Mouse (Mus musculus): ENCODE results near the gene Nol6. TPM values are rescaled to one million over a fixed set of nuclear protein-coding genes. Genes with fewer than 3 reads are reported as not detected.
"Not testable (repeated sequence)": the region's sequence is repeated elsewhere in the genome, so short reads cannot be mapped to it uniquely, and the experiment has no call there.

Nol6 gene
- polyA plus RNA-seq, 1 experiment from 2014 or later, result 34.5 TPM

DNA sequence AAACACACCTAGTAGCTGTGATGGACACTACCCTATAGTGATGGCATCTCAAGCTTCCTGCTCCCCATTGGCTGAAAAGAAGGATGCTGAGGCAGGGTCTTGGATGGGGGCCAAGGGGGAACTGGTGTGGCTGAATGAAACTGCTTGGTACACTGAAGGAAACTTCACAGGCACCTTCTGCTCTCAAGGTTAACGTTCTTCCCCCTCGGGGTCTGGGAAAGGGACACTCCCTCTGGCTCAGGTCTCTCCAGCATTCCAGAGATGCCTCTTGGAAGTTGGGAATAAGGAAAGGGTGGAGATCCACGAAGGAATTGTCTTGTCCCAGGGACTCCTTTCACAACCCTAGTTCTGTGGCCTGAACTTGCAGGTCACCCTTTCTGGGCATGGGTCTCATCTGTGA is 32.9 kb downstream of the Nol6 start:
- no peak for DNase-seq (ENCODE audit: low spot score)

DNA sequence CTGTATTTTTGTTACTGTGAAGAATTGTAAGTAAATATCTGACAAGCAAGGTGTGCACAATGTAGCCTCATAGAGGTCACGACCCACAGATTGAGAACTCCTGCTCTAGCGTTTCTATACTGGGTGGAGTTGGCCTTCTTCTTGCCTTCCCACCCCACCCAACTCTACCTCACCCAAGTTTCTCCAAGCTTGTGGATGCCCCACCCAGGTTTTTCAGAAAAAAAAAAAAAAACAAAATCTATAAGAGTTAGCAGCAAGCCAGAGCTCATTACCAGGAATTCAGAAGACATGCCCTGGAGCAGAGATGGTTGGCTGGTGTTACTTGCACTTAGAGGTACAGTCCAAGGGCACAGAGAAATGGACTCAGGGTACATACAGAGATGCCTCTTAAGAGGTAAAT is 34.5 kb downstream of the Nol6 start:
- WGBS, result 67% methylated on average over 2 of the region's 2 CpGs

More for the DNA sequence above, 32.9 kb downstream of the Nol6 start:
- Histone ChIP-seq H3K9me3 (no peaks in the 10 kb centered on the region), H3K36me3 (replicated peaks) (no peaks in the 10 kb centered on the region), H3K4me1 (peaks cover 25% of the 10 kb centered on the region), H3K27ac (replicated peaks) (no peak overlapping the region), H3K27me3 (replicated peaks; ENCODE audit: low read depth, poor library complexity, severe bottlenecking) (peaks cover 20% of the 10 kb centered on the region), H3K4me3 (no peak overlapping the region)
- WGBS, result 57% methylated on average over 3 of the region's 3 CpGs

DNA sequence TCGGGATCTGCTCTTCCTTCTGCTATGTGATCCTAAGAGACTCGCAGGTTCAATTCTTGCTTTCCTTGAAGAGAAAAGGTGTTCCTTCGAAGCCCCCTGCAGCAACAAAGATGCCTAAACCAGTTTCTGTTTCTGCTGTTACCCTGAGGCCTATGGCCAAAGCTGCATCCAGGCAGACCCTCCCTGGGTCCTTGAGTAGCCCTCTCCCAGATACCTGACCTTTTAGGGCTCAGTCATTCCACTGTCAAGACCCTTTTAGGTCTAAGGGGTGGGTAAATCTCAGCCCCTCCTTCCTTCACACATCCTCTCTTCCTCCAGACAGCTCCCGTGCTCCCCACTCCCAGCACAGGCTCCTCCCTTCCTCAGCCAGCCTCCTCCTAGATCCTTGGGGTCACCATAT is 35.1 kb downstream of the Nol6 start:
- Histone ChIP-seq H3K4me3 (no peak overlapping the region), H3K27ac (replicated peaks) (no peak overlapping the region)

More for the DNA sequence above, 34.5 kb downstream of the Nol6 start:
- peaks cover 15% of the 10 kb centered on the region for H3K4me1 ChIP-seq
- H3K36me3 ChIP-seq (replicated peaks), result no peaks in the 10 kb centered on the region
- H3K4me3 ChIP-seq, result no peak overlapping the region
- 0 out of 2 replicates have a peak, but pooled peaks cover 5% of the 10 kb centered on the region for H3K27me3 ChIP-seq (replicated peaks; ENCODE audit: low read depth, poor library complexity, severe bottlenecking)
- no peaks in the 10 kb centered on the region for H3K9me3 ChIP-seq
- DNase-seq (ENCODE audit: low spot score), result no peak
- H3K27ac ChIP-seq (replicated peaks), result 0 out of 2 replicates have a peak overlapping the region, but pooled peaks have one; percentile 1

DNA sequence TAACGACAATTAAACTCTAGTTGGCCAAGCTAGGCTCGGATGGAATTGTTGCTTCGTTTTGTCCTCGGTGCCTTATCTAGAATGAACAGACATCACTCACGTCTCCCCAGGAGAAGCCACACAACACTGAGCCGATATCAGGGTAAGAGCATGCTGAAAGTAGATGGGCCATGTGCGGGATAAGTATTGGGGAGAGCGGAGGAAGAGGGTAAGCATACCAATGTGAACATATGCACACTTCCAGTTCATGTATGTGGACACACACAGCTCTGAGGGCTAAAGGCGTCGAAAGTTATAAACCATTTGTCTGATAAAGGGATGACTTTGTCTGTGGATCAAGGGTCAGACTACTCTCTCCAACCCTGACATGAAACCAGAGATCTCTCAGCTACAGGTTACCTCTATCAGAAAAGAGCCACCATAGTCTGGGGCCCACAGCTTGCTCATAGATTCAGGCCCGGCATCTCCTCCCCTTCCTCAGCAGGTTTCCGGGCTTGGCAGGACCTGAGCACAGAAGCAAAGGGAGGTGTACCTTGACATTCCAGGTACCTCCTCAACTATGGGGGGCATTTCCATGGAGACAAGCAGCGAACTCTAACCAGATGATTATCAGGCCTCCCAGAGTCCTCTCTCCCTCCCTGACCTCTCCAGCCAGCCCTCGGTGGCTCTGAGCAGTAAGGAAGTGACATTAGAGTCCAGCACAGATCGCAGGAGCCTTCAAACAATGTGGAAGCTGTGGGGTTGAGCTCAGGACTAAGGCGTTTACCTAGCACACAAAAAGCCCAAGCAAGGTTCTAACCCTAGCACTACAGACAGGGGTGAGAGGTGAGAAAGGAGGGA is 36.6 kb downstream of the Nol6 start:
- no peak for DNase-seq (ENCODE audit: low spot score)
- H3K36me3 ChIP-seq (replicated peaks), result no peaks in the 10 kb centered on the region
- H3K9me3 ChIP-seq, result no peaks in the 10 kb centered on the region
- H3K27ac ChIP-seq (replicated peaks), result no peak overlapping the region
- no peak overlapping the region for H3K4me3 ChIP-seq
- peaks cover 15% of the 10 kb centered on the region for H3K4me1 ChIP-seq
- WGBS, result 87% methylated on average over 16 of the region's 16 CpGs
- H3K27me3 ChIP-seq (replicated peaks; ENCODE audit: low read depth, poor library complexity, severe bottlenecking), result no peaks in the 10 kb centered on the region

More for the DNA sequence above, 35.1 kb downstream of the Nol6 start:
- DNase-seq (ENCODE audit: low spot score), result no peak
- H3K36me3 ChIP-seq (replicated peaks), result no peaks in the 10 kb centered on the region
- H3K4me1 ChIP-seq, result peaks cover 15% of the 10 kb centered on the region
- H3K9me3 ChIP-seq, result no peaks in the 10 kb centered on the region
- 85% methylated on average over 4 of the region's 4 CpGs for WGBS
- no peaks in the 10 kb centered on the region for H3K27me3 ChIP-seq (replicated peaks; ENCODE audit: low read depth, poor library complexity, severe bottlenecking)

DNA sequence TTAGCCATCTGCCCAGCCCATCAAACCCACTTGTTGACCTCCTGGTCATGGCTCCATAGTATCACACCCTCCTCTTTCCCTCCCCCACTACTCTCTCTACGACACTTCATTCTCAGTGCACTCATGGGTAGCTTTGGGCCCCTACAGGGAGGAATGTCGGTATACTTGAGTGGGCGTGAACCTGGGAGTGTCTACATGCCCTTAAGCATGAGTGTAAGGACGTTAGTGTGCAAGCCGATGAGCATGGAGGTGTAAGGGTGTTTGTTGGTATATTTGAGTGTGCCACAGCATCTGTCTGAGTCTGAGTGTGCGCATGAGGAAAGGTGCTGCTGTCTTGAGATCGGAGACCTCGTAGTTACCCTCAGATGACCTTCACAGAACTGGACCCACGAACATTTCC is 37.3 kb downstream of the Nol6 start:
- no peaks in the 10 kb centered on the region for H3K27me3 ChIP-seq (replicated peaks; ENCODE audit: low read depth, poor library complexity, severe bottlenecking)
- 81% methylated on average over 9 of the region's 9 CpGs for WGBS
- no peak overlapping the region for H3K27ac ChIP-seq (replicated peaks)
- no peak overlapping the region for H3K4me3 ChIP-seq
- H3K9me3 ChIP-seq, result no peaks in the 10 kb centered on the region
- DNase-seq (ENCODE audit: low spot score), result no peak
- H3K36me3 ChIP-seq (replicated peaks), result no peaks in the 10 kb centered on the region
- peaks cover 15% of the 10 kb centered on the region for H3K4me1 ChIP-seq

DNA sequence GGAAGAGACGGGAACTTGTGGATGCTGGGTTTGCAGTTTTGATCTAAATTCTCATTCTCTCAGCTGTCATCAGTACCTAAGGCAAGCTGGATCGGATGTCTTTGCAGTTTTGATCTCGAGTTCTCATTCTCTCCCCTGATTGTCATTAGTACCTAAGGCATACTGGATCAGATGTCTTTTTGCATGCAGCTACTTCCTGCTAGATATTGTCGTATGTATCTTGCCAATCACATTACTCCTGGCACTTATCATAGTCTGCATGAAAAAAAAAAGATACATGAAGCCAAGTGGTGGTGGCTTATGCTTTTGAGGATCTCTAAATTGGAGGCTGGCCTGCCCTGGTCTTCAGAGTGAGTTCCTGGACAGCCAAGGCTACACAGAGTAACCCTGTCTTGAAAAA is 39.4 kb downstream of the Nol6 start:
- no peak overlapping the region for H3K4me3 ChIP-seq
- WGBS, result 84% methylated on average over 4 of the region's 4 CpGs
- DNase-seq (ENCODE audit: low spot score), result no peak
- H3K36me3 ChIP-seq (replicated peaks), result no peaks in the 10 kb centered on the region
- H3K27me3 ChIP-seq (replicated peaks; ENCODE audit: low read depth, poor library complexity, severe bottlenecking), result no peaks in the 10 kb centered on the region
- H3K9me3 ChIP-seq, result no peaks in the 10 kb centered on the region
- no peak overlapping the region for H3K27ac ChIP-seq (replicated peaks)
- H3K4me1 ChIP-seq, result peaks cover under 1% of the 10 kb centered on the region; the same call in 1 of the 2 replicates

DNA sequence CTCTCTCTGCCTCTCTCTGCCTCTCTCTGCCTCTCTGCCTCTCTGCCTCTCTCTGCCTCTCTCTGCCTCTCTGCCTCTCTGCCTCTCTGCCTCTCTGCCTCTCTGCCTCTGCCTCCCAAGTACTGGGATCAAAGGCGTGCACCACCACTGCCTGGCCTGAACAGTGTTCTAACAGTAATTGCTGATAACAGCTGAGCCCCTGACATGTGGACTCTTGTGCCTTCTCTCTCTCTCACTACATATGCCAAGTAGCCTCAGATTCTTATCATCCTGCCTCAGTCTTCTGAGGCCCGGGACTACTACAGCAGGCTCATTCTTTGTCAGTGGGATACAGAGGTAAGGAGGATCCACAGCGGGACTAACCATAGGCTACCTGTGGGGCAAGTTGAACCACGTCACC is 41.5 kb downstream of the Nol6 start:
- H3K27me3 ChIP-seq (replicated peaks; ENCODE audit: low read depth, poor library complexity, severe bottlenecking); H3K4me3 ChIP-seq; H3K36me3 ChIP-seq (replicated peaks); H3K9me3 ChIP-seq; H3K27ac ChIP-seq (replicated peaks); DNase-seq (ENCODE audit: low spot score); H3K4me1 ChIP-seq: not testable (repeated sequence)
- 75% methylated on average over 4 of the region's 4 CpGs for WGBS

DNA sequence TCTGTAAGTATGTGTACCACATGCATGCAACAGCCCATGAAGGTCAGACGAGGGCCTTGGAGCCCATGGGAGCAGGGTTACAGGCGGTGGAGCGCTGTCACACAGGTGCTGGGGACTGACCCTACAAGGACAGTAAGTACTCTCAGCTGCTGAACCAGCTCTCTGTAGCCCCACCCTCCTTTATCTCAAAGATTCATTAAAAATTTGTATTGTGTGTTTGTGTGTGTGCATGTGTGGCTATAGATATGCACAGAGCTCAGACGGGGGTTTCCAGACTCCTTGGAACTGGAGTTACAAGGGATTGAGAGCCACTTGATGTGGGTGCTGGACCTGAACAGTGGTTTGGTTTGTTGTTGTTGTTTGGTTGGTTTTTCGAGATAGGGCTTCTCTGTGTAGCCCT is 42.5 kb downstream of the Nol6 start:
- Histone ChIP-seq H3K9me3 (no peaks in the 10 kb centered on the region), H3K36me3 (replicated peaks) (no peaks in the 10 kb centered on the region), H3K27me3 (replicated peaks; ENCODE audit: low read depth, poor library complexity, severe bottlenecking) (no peaks in the 10 kb centered on the region), H3K4me1 (no peaks in the 10 kb centered on the region), H3K4me3 (no peak overlapping the region), H3K27ac (replicated peaks) (no peak overlapping the region)
- no peak for DNase-seq (ENCODE audit: low spot score)
- 85% methylated on average over 5 of the region's 5 CpGs for WGBS

DNA sequence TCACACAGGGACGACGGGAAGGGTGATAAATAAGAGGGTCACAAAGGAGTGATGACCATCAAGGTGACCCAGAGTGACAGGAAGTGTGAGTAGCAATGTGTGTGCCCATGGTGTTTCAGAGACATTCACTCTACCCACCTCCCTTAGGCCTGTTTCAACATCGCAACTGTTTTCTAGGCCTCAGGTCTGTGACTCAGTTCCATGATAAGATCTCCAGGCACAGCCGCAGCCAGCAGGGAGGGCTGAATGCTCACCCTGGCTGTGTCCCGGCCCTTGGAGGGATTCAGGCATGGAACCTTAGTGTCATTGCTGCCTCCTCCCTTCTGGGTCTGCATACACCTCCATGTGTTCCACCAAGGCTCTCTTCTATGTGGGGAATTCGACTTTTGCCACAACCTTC is 45.5 kb downstream of the Nol6 start:
- H3K27me3 ChIP-seq (replicated peaks; ENCODE audit: low read depth, poor library complexity, severe bottlenecking), result no peaks in the 10 kb centered on the region
- WGBS, result 78% methylated on average over 6 of the region's 6 CpGs

DNA sequence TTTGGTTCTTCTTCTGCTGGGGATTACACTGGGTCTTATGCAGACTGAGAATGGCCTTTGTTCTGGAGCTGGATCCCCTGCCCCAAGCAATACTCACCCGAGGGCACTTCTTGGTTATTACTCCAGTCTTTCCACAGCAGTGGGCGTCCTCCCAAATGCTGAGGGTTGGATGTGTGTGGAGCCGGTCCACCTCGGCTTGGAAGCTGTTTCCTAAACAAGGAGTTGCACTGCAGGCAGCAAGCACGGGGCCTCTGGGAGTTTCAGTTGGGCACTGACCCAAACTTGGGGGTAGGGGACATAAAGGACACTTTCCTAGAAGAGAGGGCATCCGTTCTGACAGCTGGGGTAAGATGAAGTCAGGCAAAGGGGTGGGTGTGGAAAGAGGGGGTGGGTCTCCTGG is 49.8 kb downstream of the Nol6 start:
- WGBS, result 76% methylated on average over 6 of the region's 6 CpGs
- H3K4me1 ChIP-seq, result no peaks in the 10 kb centered on the region
- no peak for DNase-seq (ENCODE audit: low spot score)
- H3K27me3 ChIP-seq (replicated peaks; ENCODE audit: low read depth, poor library complexity, severe bottlenecking), result no peaks in the 10 kb centered on the region
- H3K4me3 ChIP-seq, result no peak overlapping the region
- no peaks in the 10 kb centered on the region for H3K36me3 ChIP-seq (replicated peaks)
- H3K27ac ChIP-seq (replicated peaks), result no peak overlapping the region
- no peaks in the 10 kb centered on the region for H3K9me3 ChIP-seq

More for the DNA sequence above, 45.5 kb downstream of the Nol6 start:
- Histone ChIP-seq H3K36me3 (replicated peaks) (no peaks in the 10 kb centered on the region), H3K27ac (replicated peaks) (no peak overlapping the region), H3K9me3 (no peaks in the 10 kb centered on the region), H3K4me3 (no peak overlapping the region), H3K4me1 (no peaks in the 10 kb centered on the region)
- no peak for DNase-seq (ENCODE audit: low spot score)

DNA sequence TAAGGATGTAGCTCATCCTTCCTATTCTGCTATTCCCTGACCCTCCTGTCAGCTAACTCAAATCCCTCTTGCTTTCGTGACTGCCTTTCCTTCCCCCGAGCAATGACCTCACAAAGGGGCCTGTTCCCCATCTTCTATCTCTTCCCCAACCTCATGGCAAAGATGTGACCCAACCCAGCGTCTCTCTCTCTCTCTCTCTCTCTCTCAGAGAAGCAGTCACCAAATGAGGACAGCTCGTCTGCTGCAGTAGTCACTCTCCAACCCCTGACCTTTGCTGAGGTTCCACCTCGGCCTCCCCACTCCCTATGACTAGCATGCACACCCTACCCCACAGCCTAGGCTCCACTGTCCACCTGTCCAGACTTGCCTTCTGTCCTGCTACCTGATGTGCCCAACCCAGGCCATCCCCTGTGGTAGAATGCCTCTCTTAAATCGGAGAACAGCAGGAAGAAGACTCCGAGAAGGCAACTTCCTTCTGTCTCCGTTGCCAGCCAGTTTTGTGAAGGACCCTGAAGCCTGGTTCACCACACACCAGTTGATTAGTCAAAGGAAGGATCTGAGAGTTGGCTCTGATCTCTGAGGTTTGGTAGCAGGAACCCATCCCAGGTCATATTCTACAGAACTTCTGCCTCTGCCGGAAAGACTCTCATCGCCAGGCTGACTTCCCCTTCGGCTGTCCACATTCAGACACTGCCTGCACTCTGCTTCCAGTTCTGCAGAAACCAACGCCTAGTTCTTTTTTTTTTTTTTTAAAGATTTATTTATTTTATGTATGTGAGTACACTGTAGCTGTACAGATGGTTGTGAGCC is 51.0 kb downstream of the Nol6 start:
- no peaks in the 10 kb centered on the region for H3K9me3 ChIP-seq
- no peak for DNase-seq (ENCODE audit: low spot score)
- no peak overlapping the region for H3K27ac ChIP-seq (replicated peaks)
- no peaks in the 10 kb centered on the region for H3K27me3 ChIP-seq (replicated peaks; ENCODE audit: low read depth, poor library complexity, severe bottlenecking)
- 79% methylated on average over 12 of the region's 12 CpGs for WGBS
- H3K4me3 ChIP-seq, result no peak overlapping the region
- H3K4me1 ChIP-seq, result no peaks in the 10 kb centered on the region
- no peaks in the 10 kb centered on the region for H3K36me3 ChIP-seq (replicated peaks)

DNA sequence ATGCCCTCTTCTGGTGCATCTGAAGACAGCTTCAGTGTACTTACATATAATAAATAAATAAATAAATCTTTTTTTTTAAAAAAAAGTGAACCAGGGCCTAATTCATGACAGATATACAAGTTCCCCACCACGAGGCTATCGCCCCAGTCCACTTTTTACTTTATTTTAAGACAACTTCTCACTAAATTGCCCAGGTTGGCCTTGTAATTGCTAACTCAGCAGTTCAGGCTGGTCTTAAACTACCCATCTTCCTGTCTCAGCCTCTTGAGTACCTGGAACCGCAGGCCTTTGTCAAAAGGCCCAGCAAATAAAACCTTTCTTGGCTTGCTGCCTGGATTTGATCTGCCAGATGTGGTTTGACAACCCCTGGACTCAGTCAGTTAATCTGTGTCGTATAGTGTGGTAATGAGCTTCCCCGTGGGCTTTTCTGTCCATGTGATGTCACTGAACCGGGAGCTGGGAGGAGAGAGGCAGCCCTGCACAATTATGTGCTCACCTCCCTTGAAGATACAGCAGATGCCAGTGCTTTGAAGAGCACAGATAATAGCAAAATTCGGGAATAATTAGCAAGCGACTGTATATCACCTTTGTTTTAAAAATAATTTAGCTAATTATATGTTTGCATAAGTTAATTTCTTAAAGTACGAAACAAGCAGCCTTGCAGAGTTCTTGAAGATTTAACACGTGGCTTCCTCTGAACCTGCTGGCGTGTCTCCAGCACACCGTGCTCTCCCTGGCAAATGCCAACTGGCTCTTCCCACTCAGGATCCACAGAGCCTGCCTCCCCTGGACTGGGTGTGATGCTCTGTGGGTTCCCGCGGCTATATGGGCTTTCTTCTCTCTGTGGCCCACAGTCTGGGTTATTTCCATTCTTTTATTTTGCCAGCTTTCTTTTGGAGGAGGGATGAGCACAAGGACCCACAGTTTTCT is 52.5 kb downstream of the Nol6 start:
- H3K9me3 ChIP-seq, result no peaks in the 10 kb centered on the region
- no peak overlapping the region for H3K4me3 ChIP-seq
- H3K27ac ChIP-seq (replicated peaks), result no peak overlapping the region
- H3K27me3 ChIP-seq (replicated peaks; ENCODE audit: low read depth, poor library complexity, severe bottlenecking), result no peaks in the 10 kb centered on the region
- no peaks in the 10 kb centered on the region for H3K4me1 ChIP-seq
- no peaks in the 10 kb centered on the region for H3K36me3 ChIP-seq (replicated peaks)
- DNase-seq (ENCODE audit: low spot score), result no peak
- 85% methylated on average over 14 of the region's 14 CpGs for WGBS
